Mouse (Mus musculus) midbrain, embryonic 16.5 days (tissue): ENCODE measurements around the gene Ankrd63. TPM values are rescaled to one million over a fixed set of nuclear protein-coding genes. Genes with fewer than 3 reads are reported as not detected.

Source experiments
- polyA plus RNA-seq: library from polyadenylated mRNA; unstranded; fragments of >200 nt; fragmentation: Nextera tagmentation; extraction: Ambion mirVana; gene quantifications from 2 replicates; pipeline ENCODE4 v1.2.1, GENCODE M21; 2015

The Ankrd63 gene
- polyA plus RNA-seq, 1 experiment from 2014 or later: not detected

Other genes with a start within 250 kb of the Ankrd63 start
- gene Srp14, start 224.3 kb downstream of the Ankrd63 start, polyA plus RNA-seq: 306 and 312 TPM in 2 replicates
- gene Bmf, start 154.3 kb downstream of the Ankrd63 start, polyA plus RNA-seq: 1.2 and 2.0 TPM in 2 replicates
- 7.0 and 8.8 TPM in 2 replicates for gene Bub1b, start 105.8 kb downstream of the Ankrd63 start, polyA plus RNA-seq
- gene Pak6, start 40.7 kb downstream of the Ankrd63 start, polyA plus RNA-seq: 62.7 and 65.5 TPM in 2 replicates
- 0.44 and 0.50 TPM in 2 replicates for gene Plcb2, start 24.5 kb upstream of the Ankrd63 start, polyA plus RNA-seq
- gene Inafm2, start 41.8 kb upstream of the Ankrd63 start, polyA plus RNA-seq: 17.9 and 18.9 TPM in 2 replicates
- gene Ccdc9b, start 58.7 kb upstream of the Ankrd63 start, polyA plus RNA-seq: 1.2 and 1.6 TPM in 2 replicates
- not detected in 2 replicates for gene Phgr1, start 68.8 kb upstream of the Ankrd63 start, polyA plus RNA-seq
- gene Disp2, start 75.8 kb upstream of the Ankrd63 start, polyA plus RNA-seq: 72.3 and 77.0 TPM in 2 replicates
- gene Knstrn, start 110.0 kb upstream of the Ankrd63 start, polyA plus RNA-seq: 13.8 TPM in 2 replicates
- gene Ivd, start 158.0 kb upstream of the Ankrd63 start, polyA plus RNA-seq: 38.6 and 46.3 TPM in 2 replicates
- 6.4 and 6.9 TPM in 2 replicates for gene Bahd1, start 196.4 kb upstream of the Ankrd63 start, polyA plus RNA-seq
- gene Chst14, start 222.5 kb upstream of the Ankrd63 start, polyA plus RNA-seq: 4.6 and 4.7 TPM in 2 replicates